Mouse (Mus musculus) limb, embryonic 12.5 days (tissue): ENCODE measurements around the gene Plbd2. TPM values are rescaled to one million over a fixed set of nuclear protein-coding genes. Genes with fewer than 3 reads are reported as not detected.

ENCODE experiments used
- ATAC-seq: fragments of 200-750 bp; cut with Nextera tagmentation; 2 replicates; pipeline ENCODE4 v1.8.0; 2017; ENCODE audit warnings: low read depth, moderate TSS enrichment; ENCODE audit not compliant: insufficient number of reproducible peaks, insufficient read depth, low FRiP score, low TSS enrichment
- H3K27ac ChIP-seq: fragments of 300-500 bp; sonication (generic); 2 replicates; pipeline ENCODE4 v1.5.1; 2016; ENCODE audit warnings: mild to moderate bottlenecking, moderate library complexity
- H3K27me3 ChIP-seq: fragments of 300-500 bp; sonication (generic); 2 replicates; pipeline ENCODE4 v1.6.1; 2016; ENCODE audit warnings: mild to moderate bottlenecking, moderate library complexity
- H3K36me3 ChIP-seq: fragments of 300-500 bp; sonication (generic); 2 replicates; pipeline ENCODE4 v1.6.1; 2016; ENCODE audit warnings: mild to moderate bottlenecking, moderate library complexity
- H3K4me1 ChIP-seq: fragments of 300-500 bp; sonication (generic); replicated peaks from 2 replicates; pipeline ENCODE4 v1.6.1; 2016
- H3K4me2 ChIP-seq: fragments of 300-500 bp; sonication (generic); 2 replicates; pipeline ENCODE4 v1.6.1; 2016; ENCODE audit warnings: mild to moderate bottlenecking, moderate library complexity
- H3K4me3 ChIP-seq: fragments of 300-500 bp; sonication (generic); replicated peaks from 2 replicates; pipeline ENCODE4 v1.5.1; 2016; ENCODE audit warnings: mild to moderate bottlenecking
- H3K9ac ChIP-seq: fragments of 300-500 bp; sonication (generic); replicated peaks from 2 replicates; pipeline ENCODE4 v1.6.1; 2016; ENCODE audit warnings: mild to moderate bottlenecking, moderate library complexity
- H3K9me3 ChIP-seq: fragments of 300-500 bp; sonication (generic); 2 replicates; pipeline ENCODE4 v1.6.1; 2016; ENCODE audit warnings: mild to moderate bottlenecking, moderate library complexity
- WGBS: fragments of 180-500 bp; shearing (Covaris S2); methylation state at CpG from one replicate; pipeline ENCODE4 v1.1.7; 2016; 5-methylcytosine and 5-hydroxymethylcytosine counted together
- polyA plus RNA-seq: library from polyadenylated mRNA; unstranded; fragments of >200 nt; fragmentation: Nextera tagmentation; extraction: Ambion mirVana; gene quantifications from 2 replicates; pipeline ENCODE4 v1.2.1, GENCODE M21; 2016

Plbd2 gene
- polyA plus RNA-seq, 1 experiment from 2014 or later = 46.3 TPM

DNA sequence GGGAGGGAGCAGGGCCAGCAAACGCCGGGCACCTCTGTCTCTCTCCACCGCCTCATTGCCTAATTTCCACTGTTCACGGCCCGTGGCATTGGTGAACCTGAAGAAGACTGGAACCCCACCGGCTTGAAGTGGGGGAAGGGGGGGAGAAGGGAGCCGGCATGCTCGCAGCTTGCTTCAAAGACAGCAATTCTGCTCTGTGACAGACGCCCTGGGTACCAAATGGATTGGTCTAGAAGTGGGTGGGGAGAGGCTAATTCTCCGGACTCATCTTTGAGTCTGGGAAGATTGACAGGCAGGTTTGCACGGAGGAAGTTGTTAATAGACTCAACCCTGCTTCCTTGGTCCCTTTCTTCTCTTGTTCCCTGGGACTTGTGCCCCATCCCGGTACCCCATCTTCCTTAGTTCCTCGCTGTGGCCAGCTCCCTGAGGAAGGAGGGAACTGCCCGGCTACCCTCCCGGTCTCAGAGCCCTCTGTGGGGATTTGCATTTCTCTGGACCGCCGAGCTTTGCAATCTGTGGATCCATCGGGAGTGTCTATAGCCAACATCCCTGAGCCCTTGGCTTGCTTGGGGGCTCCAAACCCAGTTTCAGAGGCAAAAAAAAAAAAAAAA, 66.4 kb downstream of the Plbd2 start:
- H3K27me3 ChIP-seq = peaks cover 93% of the 10 kb centered on the region
- H3K4me2 ChIP-seq = no peak overlapping the region
- no peak overlapping the region for H3K4me3 ChIP-seq
- WGBS = under 1% methylated on average over 18 of the region's 18 CpGs
- H3K27ac ChIP-seq = no peak overlapping the region
- H3K4me1 ChIP-seq = peaks cover 13% of the 10 kb centered on the region
- H3K9ac ChIP-seq = no peak overlapping the region
- H3K36me3 ChIP-seq = no peaks in the 10 kb centered on the region
- no peak for ATAC-seq
- no peaks in the 10 kb centered on the region for H3K9me3 ChIP-seq

DNA sequence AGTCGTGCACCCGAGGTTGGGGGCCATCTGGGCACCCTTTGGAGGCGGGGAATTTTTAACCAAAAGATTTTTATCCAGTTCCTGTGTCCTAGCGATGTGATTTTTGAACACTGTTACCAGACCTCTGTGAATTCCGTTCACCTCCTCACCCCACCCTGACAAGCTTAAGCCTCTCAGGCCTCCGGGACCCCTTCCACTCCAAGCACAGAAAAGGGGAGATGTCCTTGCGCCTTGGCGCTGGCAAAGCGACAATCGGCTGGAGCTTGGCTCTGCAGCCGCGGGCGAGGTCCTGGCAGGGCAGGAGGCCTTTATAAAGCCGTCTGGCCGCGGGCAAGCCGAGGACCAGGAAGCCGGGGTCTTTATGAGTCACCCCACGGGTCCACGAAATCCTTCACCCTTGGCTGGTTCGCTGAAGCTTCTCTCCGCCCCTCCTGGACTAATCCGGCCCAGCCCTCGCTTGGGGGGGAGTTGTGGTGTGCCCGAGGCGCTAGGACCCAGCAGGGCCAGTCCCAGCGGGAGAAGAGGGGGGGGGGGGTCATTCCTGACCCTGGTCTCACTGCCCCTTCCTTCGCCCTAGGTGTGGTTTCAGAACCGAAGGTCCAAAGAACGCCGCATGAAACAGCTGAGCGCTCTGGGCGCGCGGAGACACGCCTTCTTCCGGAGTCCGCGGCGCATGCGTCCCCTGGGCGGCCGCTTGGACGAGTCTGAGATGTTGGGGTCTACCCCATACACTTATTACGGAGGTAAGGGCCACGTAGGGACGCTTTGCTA, 67.5 kb downstream of the Plbd2 start:
- ATAC-seq = no peak
- peaks cover 13% of the 10 kb centered on the region for H3K4me1 ChIP-seq

DNA sequence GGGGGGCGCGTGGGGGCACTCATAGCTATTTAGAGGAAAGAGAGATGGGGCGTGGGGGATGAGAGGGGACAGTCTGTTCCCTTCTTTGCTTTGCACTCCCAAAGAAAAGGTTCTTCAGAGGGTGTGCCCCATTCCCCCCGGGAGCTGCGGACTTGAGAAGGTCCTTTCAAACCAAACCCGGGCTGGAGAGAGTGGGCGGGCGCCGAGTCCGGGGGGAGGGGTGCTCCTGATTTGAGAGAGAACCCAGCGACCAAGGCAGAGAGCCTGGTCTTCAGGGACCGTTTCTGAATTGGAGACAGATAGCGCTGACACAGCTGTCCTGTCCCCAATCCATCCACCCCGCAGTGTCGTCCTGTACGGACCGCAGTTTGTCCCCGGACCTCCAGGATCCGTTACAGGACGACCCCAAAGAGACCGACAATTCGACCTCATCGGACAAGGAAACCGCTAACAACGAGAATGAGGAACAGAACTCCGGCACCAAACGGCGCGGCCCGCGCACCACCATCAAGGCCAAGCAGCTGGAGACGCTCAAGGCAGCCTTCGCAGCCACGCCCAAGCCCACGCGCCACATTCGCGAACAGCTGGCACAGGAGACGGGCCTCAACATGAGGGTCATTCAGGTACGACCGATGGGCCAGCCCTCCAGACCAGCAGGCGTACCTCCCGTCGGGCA, 68.3 kb downstream of the Plbd2 start:
- Histone ChIP-seq H3K36me3 (no peaks in the 10 kb centered on the region), H3K4me2 (no peak overlapping the region), H3K9me3 (no peaks in the 10 kb centered on the region), H3K4me3 (0 out of 2 replicates have a peak overlapping the region, but pooled peaks have one; percentile 37), H3K27ac (no peak overlapping the region), H3K9ac (no peak overlapping the region), H3K27me3 (peaks cover 98% of the 10 kb centered on the region), H3K4me1 (peaks cover 9% of the 10 kb centered on the region)
- no peak for ATAC-seq
- under 1% methylated on average over 44 of the region's 44 CpGs for WGBS

More for the DNA sequence above, 67.5 kb downstream of the Plbd2 start:
- Histone ChIP-seq H3K9me3 (no peaks in the 10 kb centered on the region), H3K27ac (no peak overlapping the region), H3K27me3 (peaks cover 99% of the 10 kb centered on the region), H3K36me3 (no peaks in the 10 kb centered on the region), H3K4me3 (peak overlapping the region; percentile 37), H3K4me2 (peak overlapping the region; percentile 54), H3K9ac (peak overlapping the region; percentile 18; the same call in 1 of the 2 replicates)
- under 1% methylated on average over 47 of the region's 47 CpGs for WGBS

DNA sequence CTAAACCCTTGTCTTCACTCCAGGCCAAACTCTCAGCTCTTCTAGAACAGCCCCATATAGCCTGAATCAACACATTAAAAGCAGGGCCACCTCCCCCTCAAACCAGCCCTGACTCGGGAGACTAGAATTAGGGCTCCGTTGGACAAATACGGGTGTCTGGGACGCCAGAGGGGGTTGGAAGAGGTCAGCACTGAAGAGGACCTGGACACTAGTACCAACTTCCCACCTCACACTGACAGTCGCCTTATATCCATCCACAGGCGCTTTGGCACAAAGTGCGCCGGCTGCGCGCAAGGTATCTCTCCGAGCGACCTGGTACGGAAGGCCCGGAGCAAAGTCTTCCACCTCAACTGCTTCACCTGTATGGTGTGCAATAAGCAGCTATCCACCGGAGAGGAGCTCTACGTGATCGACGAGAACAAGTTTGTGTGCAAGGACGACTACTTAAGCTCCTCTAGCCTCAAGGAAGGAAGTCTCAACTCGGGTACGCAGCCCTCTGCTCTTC, 69.1 kb downstream of the Plbd2 start:
- Histone ChIP-seq H3K4me1 (peaks cover 6% of the 10 kb centered on the region), H3K36me3 (no peaks in the 10 kb centered on the region), H3K4me3 (no peak overlapping the region), H3K27me3 (peaks cover 98% of the 10 kb centered on the region), H3K9ac (no peak overlapping the region), H3K4me2 (no peak overlapping the region), H3K27ac (no peak overlapping the region), H3K9me3 (no peaks in the 10 kb centered on the region)
- ATAC-seq = no peak
- 2% methylated on average over 21 of the region's 21 CpGs for WGBS

Other genes with a start within 250 kb of the Plbd2 start
- gene Lhx5, start 71.9 kb downstream of the Plbd2 start, polyA plus RNA-seq = not detected in 2 replicates
- gene Sdsl, start 30.8 kb downstream of the Plbd2 start, polyA plus RNA-seq = 3.6 and 4.2 TPM in 2 replicates
- gene Sds, start 27.1 kb downstream of the Plbd2 start, polyA plus RNA-seq = not detected in 2 replicates
- gene Slc8b1, start 7.5 kb upstream of the Plbd2 start, polyA plus RNA-seq = 6.1 and 6.2 TPM in 2 replicates
- gene Tpcn1, start 85.0 kb upstream of the Plbd2 start, polyA plus RNA-seq = 16.7 and 17.2 TPM in 2 replicates
- 0.64 and 0.93 TPM in 2 replicates for gene Iqcd, start 85.4 kb upstream of the Plbd2 start, polyA plus RNA-seq
- gene Rita1, start 109.0 kb upstream of the Plbd2 start, polyA plus RNA-seq = 16.9 and 19.1 TPM in 2 replicates
- gene Ddx54, start 109.1 kb upstream of the Plbd2 start, polyA plus RNA-seq = 48.8 and 50.3 TPM in 2 replicates
- not detected in 2 replicates for gene Cfap73, start 130.6 kb upstream of the Plbd2 start, polyA plus RNA-seq
- gene Rasal1, start 145.2 kb upstream of the Plbd2 start, polyA plus RNA-seq = 0.24 and 0.86 TPM in 2 replicates
- gene Dtx1, start 208.3 kb upstream of the Plbd2 start, polyA plus RNA-seq = 6.8 and 7.5 TPM in 2 replicates
- 0.15 and 0.19 TPM in 2 replicates for gene Oas2, start 246.2 kb upstream of the Plbd2 start, polyA plus RNA-seq